Mouse (Mus musculus) E14TG2a.4 (cell line): Measurements from ENCODE around the gene Ttc38.

Source experiments
- CTCF ChIP-seq: conservative IDR thresholded peaks from 2 replicates; pipeline ENCODE4 v1.5.1; 2014; ENCODE audit warnings: low read length
- NANOG ChIP-seq: IDR thresholded peaks from 2 replicates; pipeline ENCODE4 v1.6.1; 2014; ENCODE audit warnings: borderline replicate concordance, low read length, mixed read lengths

DNA sequence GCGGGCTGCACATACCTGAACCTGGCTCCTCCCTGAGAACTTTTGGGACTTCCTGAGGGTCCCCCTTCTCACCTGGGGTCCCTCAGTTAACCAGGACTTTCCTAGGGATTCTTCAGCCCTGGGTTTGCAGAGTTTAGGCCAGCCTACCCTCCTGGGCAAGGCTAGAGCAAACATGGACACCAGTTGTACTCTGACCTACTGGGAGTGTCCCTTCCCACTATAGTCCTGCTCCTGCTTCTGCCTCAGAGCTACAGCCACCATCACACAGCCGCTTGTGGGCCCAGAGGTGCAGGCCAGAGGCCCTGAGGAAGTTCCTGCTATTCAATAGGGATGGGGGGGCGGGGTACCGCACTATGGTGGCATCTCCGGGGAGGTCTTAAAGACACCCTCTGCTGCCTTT lies 2.6 kb upstream of the Ttc38 start:
- no peak for TF ChIP-seq CTCF
- TF ChIP-seq NANOG, result no peak
